Mouse (Mus musculus) midbrain, embryonic 16.5 days (tissue): ENCODE data around the gene Col2a1. TPM values are rescaled to one million over a fixed set of nuclear protein-coding genes. Genes with fewer than 3 reads are reported as not detected.
A peak's percentile ranks its signal among the peaks of the same experiment; 100 is the strongest.

ENCODE experiments used
- ATAC-seq: fragments of 200-750 bp; cut with Nextera tagmentation; 2 replicates; pipeline ENCODE4 v1.8.0; 2017; ENCODE audit warnings: moderate TSS enrichment
- H3K27ac ChIP-seq: fragments of 300-500 bp; sonication (generic); 2 replicates; pipeline ENCODE4 v1.5.1; 2014; ENCODE audit warnings: mild to moderate bottlenecking, low read length, mixed read lengths
- H3K27me3 ChIP-seq: fragments of 300-500 bp; sonication (generic); 2 replicates; pipeline ENCODE4 v1.6.1; 2014; ENCODE audit warnings: low read depth, low read length, mixed read lengths; ENCODE audit not compliant: control insufficient read depth, insufficient read depth
- H3K36me3 ChIP-seq: fragments of 300-500 bp; sonication (generic); 2 replicates; pipeline ENCODE4 v1.6.1; 2014; ENCODE audit warnings: mild to moderate bottlenecking, low read length, moderate library complexity, mixed read lengths; ENCODE audit not compliant: control insufficient read depth, insufficient read depth
- H3K4me1 ChIP-seq: fragments of 300-500 bp; sonication (generic); 2 replicates; pipeline ENCODE4 v1.6.1; 2014; ENCODE audit warnings: mild to moderate bottlenecking, low read length, mixed read lengths; ENCODE audit not compliant: control insufficient read depth, insufficient read depth
- H3K4me2 ChIP-seq: fragments of 300-500 bp; sonication (generic); 2 replicates; pipeline ENCODE4 v1.6.1; 2014; ENCODE audit warnings: mild to moderate bottlenecking, low read length, mixed read lengths
- H3K4me3 ChIP-seq: fragments of 300-500 bp; sonication (generic); 2 replicates; pipeline ENCODE4 v1.5.1; 2014; ENCODE audit warnings: low read depth, mild to moderate bottlenecking, low read length, moderate library complexity, mixed read lengths
- H3K9ac ChIP-seq: fragments of 300-500 bp; sonication (generic); 2 replicates; pipeline ENCODE4 v1.6.1; 2014; ENCODE audit warnings: low read depth, low read length, mixed read lengths
- H3K9me3 ChIP-seq: fragments of 300-500 bp; sonication (generic); replicated peaks from 2 replicates; pipeline ENCODE4 v1.6.1; 2014; ENCODE audit warnings: mild to moderate bottlenecking, low read length, mixed read lengths; ENCODE audit not compliant: control insufficient read depth, poor library complexity, severe bottlenecking
- WGBS: fragments of 180-500 bp; shearing (Covaris S2); extraction: QIAGEN DNeasy Blood & Tissue Kit; methylation state at CpG from one replicate; pipeline ENCODE4 v1.1.7; 2014; 5-methylcytosine and 5-hydroxymethylcytosine counted together
- polyA plus RNA-seq: library from polyadenylated mRNA; unstranded; fragments of >200 nt; fragmentation: Nextera tagmentation; extraction: Ambion mirVana; gene quantifications from 2 replicates; pipeline ENCODE4 v1.2.1, GENCODE M21; 2015

The Col2a1 gene
- polyA plus RNA-seq, 1 experiment from 2014 or later: 22.6 TPM

DNA sequence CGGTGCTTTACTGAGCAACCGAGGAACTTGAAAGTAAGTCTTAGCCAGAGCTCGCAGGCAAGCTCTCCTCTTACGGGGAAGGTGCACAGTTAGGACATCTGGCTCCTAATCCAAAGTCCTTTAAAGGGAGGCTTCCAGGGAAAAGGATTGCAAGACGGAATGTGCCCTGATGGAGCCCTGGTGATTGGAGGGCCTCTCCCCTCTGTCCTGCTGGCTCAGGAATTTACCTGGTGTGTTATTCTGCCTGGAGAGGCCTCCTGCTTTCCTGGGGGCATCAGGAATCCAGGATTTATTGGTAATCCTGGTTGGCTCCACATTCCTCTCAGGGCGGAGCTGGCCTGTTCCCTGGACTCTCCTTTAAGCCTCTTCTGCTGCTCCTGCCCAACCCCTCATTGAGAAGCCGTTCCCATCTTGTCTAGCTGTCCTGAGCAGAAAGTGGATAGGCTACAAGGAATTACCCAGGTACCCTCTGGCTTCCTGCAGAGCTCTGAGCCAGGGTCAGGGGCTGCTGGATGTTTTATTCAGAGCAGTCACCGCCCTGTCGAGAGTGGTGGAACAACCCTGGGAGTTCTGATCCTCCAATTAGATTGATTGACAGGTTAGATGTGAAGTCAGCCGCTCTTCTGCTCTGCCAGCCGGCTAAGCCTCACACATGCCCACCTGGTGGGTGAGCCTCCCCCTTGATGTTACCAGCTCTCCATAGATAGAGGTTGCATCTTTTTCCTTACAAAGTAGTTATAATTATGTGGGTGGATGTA lies 31.1 kb downstream of the Col2a1 start:
- Histone ChIP-seq H3K9ac (no peak overlapping the region), H3K27me3 (no peaks in the 10 kb centered on the region), H3K4me1 (0 out of 2 replicates have a peak, but pooled peaks cover 2% of the 10 kb centered on the region), H3K36me3 (peaks cover 2% of the 10 kb centered on the region; the same call in 1 of the 2 replicates), H3K27ac (no peak overlapping the region), H3K4me3 (no peak overlapping the region), H3K9me3 (no peaks in the 10 kb centered on the region), H3K4me2 (no peak overlapping the region)
- ATAC-seq: peak; percentile 14; the same call in 1 of the 2 replicates
- 22% methylated on average over 11 of the region's 11 CpGs for WGBS

DNA sequence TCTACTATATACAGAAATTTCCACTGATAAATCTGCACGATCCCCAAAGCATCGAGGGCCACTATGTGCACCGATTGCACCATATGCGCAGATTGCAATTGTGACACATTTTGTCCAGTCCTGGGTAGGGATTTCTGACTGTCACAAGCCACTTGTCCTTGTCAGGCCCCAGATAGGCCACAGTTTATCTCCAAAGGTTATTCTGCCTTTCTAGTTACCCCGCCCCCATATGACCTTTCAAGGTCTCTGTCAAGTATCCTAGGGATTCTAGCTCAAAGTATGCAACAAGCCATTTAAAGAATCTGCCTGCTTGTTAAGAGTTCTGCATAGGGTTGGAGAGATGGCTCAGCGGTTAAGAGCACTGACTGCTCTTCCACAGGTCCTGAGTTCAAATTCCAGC lies 31.9 kb downstream of the Col2a1 start:
- 93% methylated on average over 6 of the region's 6 CpGs for WGBS
- no peak overlapping the region for H3K27ac ChIP-seq
- H3K9ac ChIP-seq: no peak overlapping the region
- H3K36me3 ChIP-seq: no peaks in the 10 kb centered on the region
- H3K9me3 ChIP-seq: no peaks in the 10 kb centered on the region
- H3K4me2 ChIP-seq: no peak overlapping the region
- ATAC-seq: no peak
- no peaks in the 10 kb centered on the region for H3K27me3 ChIP-seq
- 0 out of 2 replicates have a peak, but pooled peaks cover 2% of the 10 kb centered on the region for H3K4me1 ChIP-seq
- no peak overlapping the region for H3K4me3 ChIP-seq

GRCm38 (mm10) chr15:97970299-97970698 lies 34.2 kb downstream of the Col2a1 start:
- Histone ChIP-seq H3K9me3 (no peaks in the 10 kb centered on the region), H3K27ac (no peak overlapping the region), H3K27me3 (no peaks in the 10 kb centered on the region), H3K36me3 (no peaks in the 10 kb centered on the region), H3K4me3 (no peak overlapping the region), H3K9ac (no peak overlapping the region), H3K4me2 (no peak overlapping the region), H3K4me1 (peaks cover 9% of the 10 kb centered on the region)
- 51% methylated on average over 6 of the region's 6 CpGs for WGBS
- ATAC-seq: no peak

GRCm38 (mm10) chr15:97965311-97966045 lies 39.0 kb downstream of the Col2a1 start:
- peak overlapping the region; percentile 78 for H3K4me2 ChIP-seq
- no peaks in the 10 kb centered on the region for H3K36me3 ChIP-seq
- H3K4me3 ChIP-seq: peak overlapping the region; percentile 62
- ATAC-seq: no peak
- 38% methylated on average over 17 of the region's 17 CpGs for WGBS
- peak overlapping the region; percentile 83 for H3K27ac ChIP-seq
- peaks cover 14% of the 10 kb centered on the region for H3K4me1 ChIP-seq
- H3K27me3 ChIP-seq: no peaks in the 10 kb centered on the region
- peak overlapping the region; percentile 77 for H3K9ac ChIP-seq
- H3K9me3 ChIP-seq: no peaks in the 10 kb centered on the region

GRCm38 (mm10) chr15:97964836-97965187 lies 39.7 kb downstream of the Col2a1 start:
- 7% methylated on average over 7 of the region's 7 CpGs for WGBS
- peak; percentile 46; the same call in 1 of the 2 replicates for ATAC-seq

GRCm38 (mm10) chr15:97963989-97964835 lies 40.3 kb downstream of the Col2a1 start, which contains the start of gene Tmem106c:
Tmem106c (plus strand) TSS chr15:97964200.
- H3K4me2 ChIP-seq: peak within 1 kb of the TSS; percentile 78
- no peaks in the 10 kb centered on the region for H3K9me3 ChIP-seq
- no peaks in the 10 kb centered on the region for H3K27me3 ChIP-seq
- WGBS: 0% methylated on average over 67 of the region's 67 CpGs
- peak within 1 kb of the TSS; percentile 62 for H3K4me3 ChIP-seq
- H3K9ac ChIP-seq: peak within 1 kb of the TSS; percentile 77
- no peaks in the 10 kb centered on the region for H3K36me3 ChIP-seq
- H3K4me1 ChIP-seq: peaks cover 14% of the 10 kb centered on the region
- H3K27ac ChIP-seq: peak within 1 kb of the TSS; percentile 83
- ATAC-seq: peak; percentile 92

More at GRCm38 (mm10) chr15:97964836-97965187, 39.7 kb downstream of the Col2a1 start:
- Histone ChIP-seq H3K9me3 (no peaks in the 10 kb centered on the region), H3K27ac (peak overlapping the region; percentile 83), H3K9ac (peak overlapping the region; percentile 77), H3K4me2 (peak overlapping the region; percentile 78), H3K36me3 (no peaks in the 10 kb centered on the region), H3K4me3 (peak overlapping the region; percentile 62), H3K4me1 (peaks cover 14% of the 10 kb centered on the region), H3K27me3 (no peaks in the 10 kb centered on the region)

DNA sequence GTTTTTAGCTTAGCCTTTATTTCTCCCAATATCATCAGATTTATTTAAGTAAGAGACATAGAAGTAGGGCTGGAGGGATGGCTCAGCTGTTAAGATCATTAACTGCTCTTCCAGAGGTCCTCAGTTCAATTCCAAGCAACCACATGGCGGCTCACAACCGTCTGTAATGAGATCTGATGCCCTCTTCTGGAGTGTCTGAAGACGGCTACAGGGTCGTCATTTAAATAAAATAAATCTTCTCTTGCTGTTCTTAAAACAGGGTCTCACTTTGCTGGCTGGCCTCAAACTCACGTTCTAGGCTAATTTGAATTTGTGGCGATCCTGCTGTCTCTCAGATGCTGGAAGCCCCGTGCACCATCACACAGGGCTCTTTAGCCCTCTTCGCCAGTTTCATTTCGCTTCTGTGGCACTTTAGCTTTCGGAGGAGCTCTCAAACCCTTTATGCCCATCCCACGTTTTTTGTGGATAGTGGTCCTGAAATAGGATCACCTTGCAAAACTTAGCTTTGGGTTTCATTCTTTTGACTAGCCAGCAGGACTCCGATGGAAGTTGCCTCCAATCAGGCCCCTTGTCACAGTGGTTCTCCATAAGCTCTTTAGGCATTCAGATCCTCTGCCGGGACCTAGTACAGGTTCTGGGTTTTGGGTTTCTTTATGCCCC lies 41.0 kb downstream of the Col2a1 start:
- H3K4me1 ChIP-seq: peaks cover 14% of the 10 kb centered on the region
- WGBS: 8% methylated on average over 13 of the region's 13 CpGs
- peak overlapping the region; percentile 62 for H3K4me3 ChIP-seq
- H3K36me3 ChIP-seq: no peaks in the 10 kb centered on the region
- no peak; the same call in 1 of the 2 replicates for ATAC-seq
- H3K27ac ChIP-seq: no peak overlapping the region
- H3K27me3 ChIP-seq: no peaks in the 10 kb centered on the region
- no peaks in the 10 kb centered on the region for H3K9me3 ChIP-seq
- peak overlapping the region; percentile 77 for H3K9ac ChIP-seq
- H3K4me2 ChIP-seq: peak overlapping the region; percentile 78

GRCm38 (mm10) chr15:97956416-97956815 lies 48.1 kb downstream of the Col2a1 start:
- no peaks in the 10 kb centered on the region for H3K36me3 ChIP-seq
- 73% methylated on average over 11 of the region's 11 CpGs for WGBS
- no peak for ATAC-seq
- no peak overlapping the region for H3K4me3 ChIP-seq
- no peak overlapping the region for H3K27ac ChIP-seq
- H3K4me2 ChIP-seq: no peak overlapping the region
- H3K4me1 ChIP-seq: peaks cover 2% of the 10 kb centered on the region; the same call in 1 of the 2 replicates
- no peaks in the 10 kb centered on the region for H3K27me3 ChIP-seq
- H3K9me3 ChIP-seq: no peaks in the 10 kb centered on the region
- H3K9ac ChIP-seq: no peak overlapping the region
